In genomic region chr13:34078500-34079280, GRCm38 (mm10) we compare ENCODE assay signal across 8 mouse cellular contexts. TPM values are rescaled to one million over a fixed set of nuclear protein-coding genes. Genes with fewer than 3 reads are reported as not detected.
DNase-seq lines count a peak whose midpoint lies in the region; ATAC-seq and TF ChIP-seq lines count a peak whose summit lies in the region.

No protein-coding gene starts in this region.

- TF ChIP-seq RAD21 in MEL (IDR thresholded peaks at IDR 0.05; ENCODE audit: low read depth, low read length), result no peak

- WGBS in heart, embryonic 11.5 days (ENCODE audit: insufficient replicate concordance), result 38% methylated on average over 16 of the region's 16 CpGs
- 46% methylated on average over 16 of the region's 16 CpGs for WGBS in hindbrain, embryonic 12.5 days
- 44% methylated on average over 16 of the region's 16 CpGs for WGBS in midbrain, embryonic 14.5 days

- TF ChIP-seq CTCF in MEL (IDR thresholded peaks at IDR 0.05 in 2 of 3, conservative IDR thresholded peaks at IDR 0.05 in 1 of 3; ENCODE audit: control insufficient read depth in 1 of 3, insufficient read depth in 1 of 3, low read depth in 2 of 3, low read length in 3 of 3, poor library complexity in 1 of 3, severe bottlenecking in 1 of 3), result no peak

- TF ChIP-seq POLR2A in MEL (IDR thresholded peaks at IDR 0.05; ENCODE audit: control insufficient read depth in 1 of 2, insufficient read depth in 1 of 2, low read depth in 1 of 2, low read length in 2 of 2, poor library complexity in 1 of 2), result no peak

- H3K9me3 ChIP-seq in heart, embryonic 11.5 days (replicated peaks; ENCODE audit: control insufficient read depth, low read length), result no peaks in the 10 kb centered on the region
- H3K9me3 ChIP-seq in MEL (replicated peaks; ENCODE audit: insufficient read depth, low read length), result no peaks in the 10 kb centered on the region
- H3K9me3 ChIP-seq in hindbrain, embryonic 12.5 days (replicated peaks), result no peaks in the 10 kb centered on the region
- no peaks in the 10 kb centered on the region for H3K9me3 ChIP-seq in midbrain, embryonic 14.5 days (ENCODE audit: control insufficient read depth, low read length)

- H3K27me3 ChIP-seq in heart, embryonic 11.5 days (ENCODE audit: control insufficient read depth, insufficient read depth, low read length), result no peaks in the 10 kb centered on the region
- no peaks in the 10 kb centered on the region for H3K27me3 ChIP-seq in MEL (ENCODE audit: control insufficient read depth in 1 of 2, insufficient read depth in 2 of 2, low read length in 2 of 2)
- H3K27me3 ChIP-seq in hindbrain, embryonic 12.5 days, result no peaks in the 10 kb centered on the region; the same call in 1 of the 2 replicates
- no peaks in the 10 kb centered on the region for H3K27me3 ChIP-seq in midbrain, embryonic 14.5 days (ENCODE audit: control insufficient read depth, insufficient read depth, low read length)

- H3K27ac ChIP-seq in heart, embryonic 11.5 days (ENCODE audit: low read depth, low read length), result no peak overlapping the region
- peak overlapping the region; percentile 39 for H3K27ac ChIP-seq in MEL (ENCODE audit: control insufficient read depth, low read depth, low read length)
- no peak overlapping the region for H3K27ac ChIP-seq in hindbrain, embryonic 12.5 days
- peak overlapping the region; percentile 95 for H3K27ac ChIP-seq in midbrain, embryonic 14.5 days (replicated peaks; ENCODE audit: low read depth, low read length)

- H3K4me3 ChIP-seq in heart, embryonic 11.5 days (ENCODE audit: low read depth, low read length), result peak overlapping the region; percentile 59
- peak overlapping the region; percentile 59 to 89 for H3K4me3 ChIP-seq in MEL (ENCODE audit: control insufficient read depth in 1 of 2, insufficient read depth in 1 of 2, low read depth in 2 of 2, low read length in 2 of 2)
- peak overlapping the region; percentile 68 for H3K4me3 ChIP-seq in hindbrain, embryonic 12.5 days
- H3K4me3 ChIP-seq in midbrain, embryonic 14.5 days (replicated peaks; ENCODE audit: low read depth, low read length), result peak overlapping the region; percentile 92

- peak overlapping the region; percentile 96 for H3K4me2 ChIP-seq in heart, embryonic 11.5 days
- peak overlapping the region; percentile 63 for H3K4me2 ChIP-seq in hindbrain, embryonic 12.5 days (replicated peaks)
- peak overlapping the region; percentile 74 for H3K4me2 ChIP-seq in midbrain, embryonic 14.5 days (ENCODE audit: low read length)

- intact Hi-C loops in heart, postnatal 25 days (cut with DNase I), result loop anchor here (1.0 to 10.0 kb wide), 4 partner anchors 18 to 796 kb away; partner anchors contain the start of genes Prpf4b and Tubb2b
- intact Hi-C loops in left cerebral cortex, postnatal 10 days (cut with DNase I), result no loop called here

- peaks cover 9% of the 10 kb centered on the region for H3K4me1 ChIP-seq in heart, embryonic 11.5 days (ENCODE audit: control insufficient read depth, insufficient read depth, low read length)
- H3K4me1 ChIP-seq in MEL (ENCODE audit: control insufficient read depth in 1 of 2, insufficient read depth in 2 of 2, low read length in 2 of 2), result peaks cover 2 to 8% of the 10 kb centered on the region in 2 experiments; a peak in 3 of 4 replicates
- peaks cover 19% of the 10 kb centered on the region for H3K4me1 ChIP-seq in hindbrain, embryonic 12.5 days
- peaks cover 26% of the 10 kb centered on the region for H3K4me1 ChIP-seq in midbrain, embryonic 14.5 days (ENCODE audit: control insufficient read depth, insufficient read depth, low read length)

- H3K79me2 ChIP-seq in MEL (ENCODE audit: control insufficient read depth, insufficient read depth, low read length, poor library complexity), result peaks cover 6% of the 10 kb centered on the region

- TF ChIP-seq EP300 in MEL (IDR thresholded peaks at IDR 0.05; ENCODE audit: low read depth in 1 of 2, low read length in 2 of 2), result 0 out of 4 replicates have a peak, but pooled peaks of 1 of the 2 experiments have one; percentile 3

- ATAC-seq in heart, embryonic 11.5 days (replicated peaks; ENCODE audit: insufficient number of reproducible peaks, low FRiP score, low TSS enrichment), result no peak
- peak; percentile 8; the same call in 1 of the 2 replicates for ATAC-seq in hindbrain, embryonic 12.5 days (ENCODE audit: low FRiP score)
- 0 out of 2 replicates have a peak, but pooled peaks have one; percentile 3 for ATAC-seq in midbrain, embryonic 14.5 days (ENCODE audit: low FRiP score, low TSS enrichment)

- DNase-seq in heart, postnatal 25 days (ENCODE audit: low spot score), result no peak
- DNase-seq in MEL (ENCODE audit: low read depth, low spot score), result peak; percentile 49
- no peak for DNase-seq in midbrain, embryonic 14.5 days
- DNase-seq in left cerebral cortex, postnatal 10 days (ENCODE audit: extremely low spot score in 1 of 2, low spot score in 2 of 2), result no peak
- DNase-seq in thymus, adult 18-20 months, result no peak
- DNase-seq in thymus, postnatal 0 days (ENCODE audit: low spot score), result no peak

- H3K9ac ChIP-seq in heart, embryonic 11.5 days (ENCODE audit: low read depth, low read length), result peak overlapping the region; percentile 81
- peak overlapping the region; percentile 73 for H3K9ac ChIP-seq in MEL (ENCODE audit: control insufficient read depth, low read depth, low read length, poor library complexity, severe bottlenecking)
- H3K9ac ChIP-seq in hindbrain, embryonic 12.5 days, result peak overlapping the region; percentile 84; the same call in 1 of the 2 replicates
- peak overlapping the region; percentile 96; the same call in 1 of the 2 replicates for H3K9ac ChIP-seq in midbrain, embryonic 14.5 days (replicated peaks; ENCODE audit: low read length)

- no peaks in the 10 kb centered on the region for H3K36me3 ChIP-seq in heart, embryonic 11.5 days (ENCODE audit: control insufficient read depth, insufficient read depth, low read length)
- H3K36me3 ChIP-seq in MEL (ENCODE audit: control insufficient read depth in 1 of 2, insufficient read depth in 2 of 2, low read length in 2 of 2), result peaks cover 0 to 4% of the 10 kb centered on the region in 2 experiments; a peak in 2 of 4 replicates
- H3K36me3 ChIP-seq in hindbrain, embryonic 12.5 days, result peaks cover 13% of the 10 kb centered on the region
- peaks cover 21% of the 10 kb centered on the region for H3K36me3 ChIP-seq in midbrain, embryonic 14.5 days (ENCODE audit: control insufficient read depth, insufficient read depth, low read length)

TF ChIP-seq in MEL, 35 proteins besides CTCF, POLR2A, EP300 and RAD21 (continues in another document):
- TF ChIP-seq MAX (IDR thresholded peaks at IDR 0.05; ENCODE audit: low read length), result peak; percentile 83
- no peak for TF ChIP-seq MAFK (IDR thresholded peaks at IDR 0.05; ENCODE audit: borderline replicate concordance, low read depth, low read length)
- no peak for TF ChIP-seq TCF12 (IDR thresholded peaks at IDR 0.05; ENCODE audit: low read depth, low read length)
- peak; percentile 27; the same call in 1 of the 2 replicates for TF ChIP-seq BHLHE40 (IDR thresholded peaks at IDR 0.05; ENCODE audit: borderline replicate concordance, low read depth, low read length)
- 0 out of 2 replicates have a peak, but pooled peaks have one; percentile 43 for TF ChIP-seq E2F4 (IDR thresholded peaks at IDR 0.05; ENCODE audit: borderline replicate concordance, low read depth, low read length)
- peak; percentile 92 for TF ChIP-seq MXI1 (IDR thresholded peaks at IDR 0.05; ENCODE audit: low read depth, low read length)
- TF ChIP-seq TBP (IDR thresholded peaks at IDR 0.05; ENCODE audit: low read depth, low read length), result peak; percentile 49; the same call in 1 of the 2 replicates
- 0 out of 2 replicates have a peak, but pooled peaks have one; percentile 10 for TF ChIP-seq MYB (IDR thresholded peaks at IDR 0.05; ENCODE audit: low read depth, low read length)
- TF ChIP-seq CHD1 (IDR thresholded peaks at IDR 0.05; ENCODE audit: low read depth, low read length), result no peak
- TF ChIP-seq ETS1 (IDR thresholded peaks at IDR 0.05; ENCODE audit: low read depth, low read length), result no peak

RNA-seq across cellular contexts. Expression of gene Tubb2a, which starts 0.9 kb away (rescaled TPM):
- 96.2 and 112 TPM in 2 replicates for polyA plus RNA-seq in heart, embryonic 11.5 days (2014; fragmentation: Nextera tagmentation; extraction: Ambion mirVana)
- total RNA-seq in heart, postnatal 25 days (2021), result 10 to 100 TPM; 55.0 to 57.4 TPM
- total RNA-seq in MEL (2012; rRNA removed), result 38.8 and 68.8 TPM in 2 replicates
- polyA plus RNA-seq in MEL (2012; ENCODE audit: insufficient read depth in 1 of 2, insufficient read length in 2 of 2, low read depth in 1 of 2, low replicate concordance in 2 of 2, missing spikeins in 1 of 2), result 10 to 100 TPM in 1 of 2 experiments, not detected in 1; 55.9 TPM
- 785 and 845 TPM in 2 replicates for polyA plus RNA-seq in hindbrain, embryonic 12.5 days (2016; fragmentation: Nextera tagmentation; extraction: Ambion mirVana)
- polyA plus RNA-seq in midbrain, embryonic 14.5 days (2014; fragmentation: Nextera tagmentation; extraction: Ambion mirVana), result 2,201 and 2,712 TPM in 2 replicates
- total RNA-seq in left cerebral cortex, postnatal 10 days (2021), result 1,000 to 10,000 TPM; 2,795 to 2,863 TPM
- polyA plus RNA-seq in thymus, postnatal 0 days (2015; fragmentation: Nextera tagmentation; extraction: Ambion mirVana), result 204 and 248 TPM in 2 replicates

RNA-seq across cellular contexts. Expression of gene Bphl, which starts 41.3 kb away (rescaled TPM):
- 42.4 and 44.8 TPM in 2 replicates for polyA plus RNA-seq in heart, embryonic 11.5 days (2014; fragmentation: Nextera tagmentation; extraction: Ambion mirVana)
- total RNA-seq in heart, postnatal 25 days (2021), result 10 to 100 TPM; 34.8 to 39.7 TPM
- 7.5 and 7.7 TPM in 2 replicates for total RNA-seq in MEL (2012; rRNA removed)
- 1 to 10 TPM in 1 of 2 experiments, not detected in 1; 6.5 TPM for polyA plus RNA-seq in MEL (2012; ENCODE audit: insufficient read depth in 1 of 2, insufficient read length in 2 of 2, low read depth in 1 of 2, low replicate concordance in 2 of 2, missing spikeins in 1 of 2)
- polyA plus RNA-seq in hindbrain, embryonic 12.5 days (2016; fragmentation: Nextera tagmentation; extraction: Ambion mirVana), result 34.4 and 44.0 TPM in 2 replicates
- 28.7 and 36.8 TPM in 2 replicates for polyA plus RNA-seq in midbrain, embryonic 14.5 days (2014; fragmentation: Nextera tagmentation; extraction: Ambion mirVana)
- total RNA-seq in left cerebral cortex, postnatal 10 days (2021), result 10 to 100 TPM; 28.5 to 32.1 TPM
- 64.5 and 68.7 TPM in 2 replicates for polyA plus RNA-seq in thymus, postnatal 0 days (2015; fragmentation: Nextera tagmentation; extraction: Ambion mirVana)

RNA-seq across cellular contexts. Expression of gene Tubb2b, which starts 51.6 kb away (rescaled TPM):
- 25.2 and 35.0 TPM in 2 replicates for polyA plus RNA-seq in heart, embryonic 11.5 days (2014; fragmentation: Nextera tagmentation; extraction: Ambion mirVana)
- total RNA-seq in heart, postnatal 25 days (2021), result 1 to 10 TPM; 4.1 to 5.6 TPM
- 1.4 and 2.7 TPM in 2 replicates for total RNA-seq in MEL (2012; rRNA removed)
- polyA plus RNA-seq in MEL (2012; ENCODE audit: insufficient read depth in 1 of 2, insufficient read length in 2 of 2, low read depth in 1 of 2, low replicate concordance in 2 of 2, missing spikeins in 1 of 2), result 10 to 100 TPM in 1 of 2 experiments, not detected in 1; 10.6 TPM
- polyA plus RNA-seq in hindbrain, embryonic 12.5 days (2016; fragmentation: Nextera tagmentation; extraction: Ambion mirVana), result 363 and 373 TPM in 2 replicates
- 758 and 1,005 TPM in 2 replicates for polyA plus RNA-seq in midbrain, embryonic 14.5 days (2014; fragmentation: Nextera tagmentation; extraction: Ambion mirVana)
- total RNA-seq in left cerebral cortex, postnatal 10 days (2021), result 1,000 to 10,000 TPM; 1,287 to 1,419 TPM
- 34.5 and 37.3 TPM in 2 replicates for polyA plus RNA-seq in thymus, postnatal 0 days (2015; fragmentation: Nextera tagmentation; extraction: Ambion mirVana)

Comparison
In these comparisons a context has a peak if more than half of its experiments do, and no peak if none do; other contexts are left out.
1. H3K27ac ChIP-seq: peak in MEL (single experiment) and midbrain, embryonic 14.5 days (single experiment); none in heart, embryonic 11.5 days (single experiment) and hindbrain, embryonic 12.5 days (single experiment).
2. Peak in every context shown above with its lines, with median percentiles within 50 percentile points of each other: H3K4me2 ChIP-seq, H3K4me3 ChIP-seq and H3K9ac ChIP-seq.